28 mouse cellular contexts compared by ENCODE assay signal in the genomic region with DNA sequence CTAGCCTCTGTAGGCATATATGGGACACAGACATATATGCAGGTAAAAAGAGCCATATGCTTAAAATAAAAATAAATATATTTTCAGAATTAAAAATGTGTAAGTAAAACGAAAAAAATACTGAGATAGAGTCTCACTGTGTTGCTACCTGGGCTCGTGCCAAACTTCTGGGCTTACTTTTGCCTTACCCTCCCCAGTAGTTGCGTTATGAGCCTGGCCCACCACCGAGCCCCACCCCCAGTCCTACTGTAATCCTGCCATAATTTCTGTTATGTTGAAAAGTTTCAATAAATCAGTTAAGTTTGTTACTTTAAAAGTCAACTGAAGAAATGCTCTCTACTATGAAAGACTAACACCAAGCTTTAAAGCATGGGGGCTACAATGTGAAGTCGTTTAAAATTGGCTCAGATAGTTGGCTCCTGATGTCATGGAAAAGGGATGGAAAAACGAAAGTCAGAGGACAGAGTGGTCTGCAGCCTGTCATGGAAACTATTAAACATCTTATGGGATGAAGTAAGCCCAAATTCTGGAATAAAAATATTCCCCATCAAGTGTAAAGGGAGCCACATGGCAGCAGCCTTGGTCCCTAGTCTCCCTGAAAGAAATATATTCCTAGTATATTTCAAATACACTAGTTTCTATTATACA. TPM values are rescaled to one million over a fixed set of nuclear protein-coding genes. Genes with fewer than 3 reads are reported as not detected.
DNase-seq lines count a peak whose midpoint lies in the region; ATAC-seq and TF ChIP-seq lines count a peak whose summit lies in the region.
"Had no signal": no experiment of that assay in that cellular context is flagged by ENCODE, and none has a peak within 500 bp of the region (broad histone marks: within the 10 kb centered on the region; RNA-seq: fewer than 3 reads in every experiment).

No protein-coding gene starts in this region.

- 43% methylated on average over 6 of the region's 6 CpGs for WGBS in stomach, embryonic 16.5 days

- intact Hi-C loops in gastrocnemius, postnatal 14 days (cut with DNase I; ENCODE audit: low total_unique reads) = no loop called here
- intact Hi-C loops in gastrocnemius, adult 2 months (cut with DNase I) = loop anchor here (10.0 kb wide), 1 partner anchor 609 kb away; no protein-coding TSS in a partner anchor

- peak; percentile 81; the same call in 1 of the 2 replicates for ATAC-seq in stomach, embryonic 16.5 days (ENCODE audit: insufficient read depth, low FRiP score)
- ATAC-seq: forebrain, postnatal 0 days; hindbrain, embryonic 16.5 days had no signal

- no peaks in the 10 kb centered on the region for H3K27me3 ChIP-seq in stomach, embryonic 16.5 days (ENCODE audit: control insufficient read depth, insufficient read depth, low read length)
- H3K27me3 ChIP-seq: embryonic facial prominence, embryonic 13.5 days; heart, embryonic 13.5 days; kidney, embryonic 15.5 days; liver, embryonic 15.5 days had no signal

- no peak for TF ChIP-seq CTCF in gastrocnemius, adult 2 months (IDR thresholded peaks at IDR 0.05)

- no peak overlapping the region for H3K27ac ChIP-seq in gastrocnemius, adult 2 months
- peak overlapping the region; percentile 55; the same call in 1 of the 2 replicates for H3K27ac ChIP-seq in stomach, embryonic 16.5 days (ENCODE audit: low read length)
- H3K27ac ChIP-seq: embryonic facial prominence, embryonic 13.5 days; forebrain, embryonic 10.5 days; heart, adult 2 months; heart, embryonic 13.5 days; kidney, embryonic 15.5 days; liver, embryonic 15.5 days had no signal

- peaks cover 10% of the 10 kb centered on the region; the same call in 1 of the 2 replicates for H3K4me1 ChIP-seq in stomach, embryonic 16.5 days (ENCODE audit: control insufficient read depth, insufficient read depth, low read length)
- H3K4me1 ChIP-seq: kidney, embryonic 15.5 days; liver, embryonic 15.5 days had no signal

- H3K36me3 ChIP-seq in stomach, embryonic 16.5 days (ENCODE audit: control insufficient read depth, insufficient read depth, low read length) = no peaks in the 10 kb centered on the region
- H3K36me3 ChIP-seq: embryonic facial prominence, embryonic 13.5 days; forebrain, embryonic 10.5 days; heart, embryonic 13.5 days; kidney, embryonic 15.5 days; liver, embryonic 15.5 days had no signal

- peak; percentile 15 for DNase-seq in gastrocnemius, postnatal 14 days
- no peak for DNase-seq in gastrocnemius, adult 2 months
- peak; percentile 27 for DNase-seq in kidney, postnatal 10 days
- no peak for DNase-seq in kidney, adult 9 months
- DNase-seq in urinary bladder, postnatal 14 days (ENCODE audit: low spot score) = peak; percentile 22
- DNase-seq in urinary bladder, adult 2 months (ENCODE audit: low spot score) = no peak
- no peak for DNase-seq in embryo, embryonic 10.5 days (ENCODE audit: low spot score)
- DNase-seq: adrenal gland, postnatal 25 days; cerebellum, adult 11-12 months; cerebellum, adult 9-11 months; forebrain, postnatal 0 days; gastrocnemius, postnatal 36 days; heart, adult 2 months; kidney, adult 11 months; lung, embryonic 14.5 days; lung, postnatal 4 days; midbrain, embryonic 14.5 days; thymus, adult 18-20 months; thymus, postnatal 25 days had no signal

- no peak overlapping the region for H3K4me2 ChIP-seq in stomach, embryonic 16.5 days (ENCODE audit: low read depth, low read length)
- H3K4me2 ChIP-seq: embryonic facial prominence, embryonic 13.5 days; heart, embryonic 13.5 days; kidney, embryonic 15.5 days; liver, embryonic 15.5 days; lung, embryonic 14.5 days had no signal

- H3K9me3 ChIP-seq in stomach, embryonic 16.5 days (replicated peaks; ENCODE audit: control insufficient read depth, low read length) = no peaks in the 10 kb centered on the region
- H3K9me3 ChIP-seq: embryonic facial prominence, embryonic 13.5 days; forebrain, embryonic 10.5 days; heart, embryonic 13.5 days; kidney, embryonic 15.5 days; liver, embryonic 15.5 days had no signal

- H3K9ac ChIP-seq in stomach, embryonic 16.5 days (ENCODE audit: low read length) = no peak overlapping the region
- H3K9ac ChIP-seq: embryonic facial prominence, embryonic 13.5 days; forebrain, postnatal 0 days; heart, embryonic 13.5 days; kidney, embryonic 15.5 days; liver, embryonic 15.5 days; lung, embryonic 14.5 days had no signal

- no peak overlapping the region for H3K4me3 ChIP-seq in gastrocnemius, adult 2 months
- H3K4me3 ChIP-seq in stomach, embryonic 16.5 days (replicated peaks; ENCODE audit: low read length) = no peak overlapping the region
- H3K4me3 ChIP-seq: embryonic facial prominence, embryonic 13.5 days; forebrain, embryonic 10.5 days; heart, adult 2 months; heart, embryonic 13.5 days; kidney, embryonic 15.5 days; liver, embryonic 15.5 days had no signal

RNA-seq across cellular contexts. Expression of a gene that starts 17.8 kb away (rescaled TPM):
- 1 to 10 TPM; 5.1 to 5.5 TPM for total RNA-seq in gastrocnemius, postnatal 14 days (2021)
- total RNA-seq in gastrocnemius, adult 2 months (2021) = 1 to 10 TPM; 5.6 to 6.8 TPM
- polyA plus RNA-seq in urinary bladder, adult 2 months (2012; rRNA removed) = 6.0 and 7.9 TPM in 2 replicates
- polyA plus RNA-seq in stomach, embryonic 16.5 days (2015; fragmentation: Nextera tagmentation; extraction: Ambion mirVana) = 7.0 and 7.4 TPM in 2 replicates

RNA-seq across cellular contexts. Expression of a gene that starts 27.9 kb away (rescaled TPM):
- 1 to 10 TPM; 3.6 to 3.8 TPM for total RNA-seq in gastrocnemius, postnatal 14 days (2021)
- 1 to 10 TPM in 1 of 2 experiments, under 1 TPM in 1; 0.77 to 1.7 TPM for total RNA-seq in gastrocnemius, adult 2 months (2021)
- polyA plus RNA-seq in urinary bladder, adult 2 months (2012; rRNA removed) = 8.7 and 9.7 TPM in 2 replicates
- 9.9 and 10.0 TPM in 2 replicates for polyA plus RNA-seq in stomach, embryonic 16.5 days (2015; fragmentation: Nextera tagmentation; extraction: Ambion mirVana)
- total RNA-seq: megakaryocyte-erythroid progenitor cell, adult 5-6 weeks; monocyte, adult 5-6 weeks had no signal

Comparison
In these comparisons a context has a peak if more than half of its experiments do, and no peak if none do; other contexts are left out.
1. DNase-seq: peak in gastrocnemius, postnatal 14 days (single experiment), kidney, postnatal 10 days (single experiment) and urinary bladder, postnatal 14 days (single experiment); none in gastrocnemius, adult 2 months (single experiment), kidney, adult 9 months (single experiment), urinary bladder, adult 2 months (single experiment) and embryo, embryonic 10.5 days (single experiment).